Mouse (Mus musculus) embryonic stem cell, embryonic (primary cell): Measurements from ENCODE around the gene Gria2.

Experiments used
- CTCF ChIA-PET, 4 experiments: fragments of 300-600 bp in 2 of 4; fragments of 350-600 bp in 2 of 4; sonication (Branson Sonifier 250); formaldehyde crosslinking; loops; one replicate each; lab custom pipeline; 2022; ENCODE audit warnings: inconsistent platforms in 2 of 4; lab: Charles Lee
- POLR2A ChIA-PET, 4 experiments: fragments of 300-600 bp in 2 of 4; fragments of 350-600 bp in 2 of 4; sonication (Branson Sonifier 250); formaldehyde crosslinking; loops; one replicate each; lab custom pipeline; 2022; ENCODE audit warnings: antibody characterized with exemption in 4 of 4, inconsistent platforms in 1 of 4; lab: Charles Lee

The Gria2 gene

DNA sequence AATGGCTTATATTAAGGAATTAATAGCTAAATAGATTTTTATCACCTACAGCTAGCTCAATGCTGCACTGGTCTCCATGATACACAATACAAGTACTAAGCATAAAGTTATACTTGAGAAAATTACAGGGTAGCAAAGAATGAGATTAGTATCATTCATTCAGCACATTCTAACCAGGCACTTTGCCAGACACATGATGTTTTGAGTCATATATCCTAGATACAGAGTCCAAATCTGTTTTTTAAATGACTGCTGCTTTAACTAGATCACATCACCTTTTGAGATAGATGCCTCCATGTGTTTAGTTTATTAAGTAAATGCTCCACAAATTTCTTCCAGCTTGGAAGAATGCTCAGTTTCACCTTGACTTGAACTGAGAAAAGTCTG is 21.5 kb downstream of the Gria2 start:
- ChIA-PET CTCF (no interaction called here), POLR2A (no interaction called here)

DNA sequence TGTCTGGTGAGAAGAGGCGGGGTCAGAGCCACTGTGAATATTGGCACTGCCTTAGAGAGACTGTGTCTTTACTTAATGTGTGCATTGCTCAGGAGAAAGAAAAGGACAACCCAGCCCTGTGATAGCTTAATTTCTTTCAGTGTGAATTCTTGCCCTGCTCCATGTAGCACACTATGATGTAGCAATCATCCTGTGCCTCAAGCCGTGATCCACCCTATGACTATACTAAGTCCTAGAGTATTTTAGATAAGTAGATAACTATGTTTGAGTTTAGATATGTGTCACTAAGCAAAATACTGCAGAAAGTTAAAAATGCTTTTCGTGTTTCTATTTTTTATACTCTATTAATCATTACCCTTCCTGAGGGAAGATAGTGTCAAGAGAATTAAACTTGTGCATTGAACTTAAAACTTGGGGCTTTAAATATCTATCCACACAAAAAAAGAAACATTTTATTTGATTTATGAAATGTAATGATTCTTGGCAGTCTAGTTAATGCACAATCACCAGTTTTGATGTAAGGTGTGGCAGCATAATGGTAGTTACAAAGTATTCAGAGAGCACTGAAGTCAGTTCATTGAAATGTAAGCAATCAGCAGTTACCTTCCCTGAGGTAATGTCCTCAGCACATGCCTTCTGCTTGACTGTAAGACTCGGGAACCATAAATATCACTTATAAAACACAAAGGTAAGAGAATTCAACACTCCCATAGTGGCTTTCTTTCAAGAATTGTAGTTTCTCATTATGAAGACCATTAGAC is 22.1 kb downstream of the Gria2 start:
- CTCF ChIA-PET = no interaction called here
- POLR2A ChIA-PET = no interaction called here

GRCm38 (mm10) chr3:80776628-80777027 is 26.0 kb downstream of the Gria2 start:
- CTCF ChIA-PET = no interaction called here
- POLR2A ChIA-PET = no interaction called here

- ChIA-PET POLR2A (no interaction called here), CTCF (interaction anchor here in 2 of 4 experiments (0.5 to 0.6 kb wide), 2 partner anchors 726 to 1417 kb away, joined by 3 to 7 read pairs; no protein-coding TSS in a partner anchor)
Measured at GRCm38 (mm10) chr3:80775971-80776370, 26.7 kb downstream of the Gria2 start.

GRCm38 (mm10) chr3:80774005-80774764 is 28.4 kb downstream of the Gria2 start:
- POLR2A ChIA-PET = no interaction called here

GRCm38 (mm10) chr3:80773232-80773631 is 29.4 kb downstream of the Gria2 start:
- ChIA-PET POLR2A (no interaction called here), CTCF (no interaction called here)

More at GRCm38 (mm10) chr3:80774005-80774764, 28.4 kb downstream of the Gria2 start:
- CTCF ChIA-PET = no interaction called here

- CTCF ChIA-PET = no interaction called here
Measured at GRCm38 (mm10) chr3:80769506-80770235, 33.0 kb downstream of the Gria2 start.

DNA sequence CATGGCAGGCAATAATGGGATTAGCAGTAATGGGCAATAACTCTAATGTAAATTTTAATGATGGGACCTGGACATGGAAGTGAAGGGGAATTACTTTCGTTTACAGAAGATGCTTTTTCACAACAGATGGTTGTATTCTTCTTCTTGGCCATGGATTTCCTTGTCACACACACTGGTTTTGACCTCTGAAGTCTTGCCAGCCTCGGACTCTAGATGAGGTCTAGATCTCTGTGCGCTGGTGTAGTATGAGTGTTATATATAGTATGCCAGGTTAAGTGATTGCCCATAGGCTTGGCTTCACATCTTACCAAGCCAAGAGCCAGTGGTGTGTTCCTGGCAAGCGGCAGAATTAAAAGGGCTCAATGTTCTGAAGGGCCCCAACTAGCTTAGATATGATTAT is 43.7 kb downstream of the Gria2 start:
- CTCF ChIA-PET = no interaction called here
- POLR2A ChIA-PET = no interaction called here

More at GRCm38 (mm10) chr3:80769506-80770235, 33.0 kb downstream of the Gria2 start:
- POLR2A ChIA-PET = no interaction called here

DNA sequence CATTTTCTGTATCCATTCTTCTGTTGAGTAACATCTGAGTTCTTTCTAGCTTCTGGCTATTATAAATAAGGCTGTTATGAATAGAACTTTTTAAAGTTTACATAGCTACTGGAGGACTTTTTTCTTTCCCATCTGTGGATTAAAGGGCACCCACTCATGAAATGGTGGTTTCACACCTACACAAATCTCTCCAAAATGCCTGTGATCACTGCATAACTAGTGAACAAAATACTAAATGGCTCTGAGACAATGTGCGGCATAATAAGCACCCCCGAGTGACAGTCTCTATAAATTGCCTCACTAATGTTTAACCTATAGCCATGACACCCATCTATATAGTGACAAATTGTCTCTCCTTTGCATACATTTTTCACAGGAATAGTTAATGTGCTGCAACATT is 44.3 kb downstream of the Gria2 start:
- ChIA-PET CTCF (no interaction called here), POLR2A (interaction anchor here in 1 of 4 experiments (0.6 kb wide), 1 partner anchor 910 kb away, joined by 3 read pairs; no protein-coding TSS in a partner anchor)

DNA sequence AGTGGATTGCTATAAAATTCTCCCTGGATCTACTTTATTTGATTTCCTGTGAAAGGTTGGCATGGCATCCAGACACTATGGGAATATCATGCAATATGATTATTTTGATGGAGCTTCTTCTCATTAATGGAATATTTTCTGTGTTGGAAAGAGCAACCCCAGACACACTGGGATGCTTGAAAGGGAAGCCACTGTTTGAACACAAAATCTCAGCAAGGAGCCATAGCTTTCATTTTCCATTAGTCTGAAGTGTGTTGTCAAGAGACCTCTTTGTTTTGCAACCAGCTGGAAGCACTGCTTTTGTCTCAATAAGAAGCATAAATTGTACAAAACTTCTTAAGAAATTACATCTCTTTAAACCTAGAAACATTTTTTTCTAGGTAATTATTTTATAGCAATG is 51.8 kb downstream of the Gria2 start:
- POLR2A ChIA-PET = interaction anchor here in 1 of 4 experiments (1.5 kb wide), 1 partner anchor 9 kb away, joined by 4 read pairs; no protein-coding TSS in a partner anchor
- CTCF ChIA-PET = interaction anchor here in 1 of 4 experiments (0.6 kb wide), 1 partner anchor 190 kb away, joined by 7 read pairs; no protein-coding TSS in a partner anchor

GRCm38 (mm10) chr3:80725205-80725604 is 77.4 kb downstream of the Gria2 start:
- CTCF ChIA-PET = no interaction called here

GRCm38 (mm10) chr3:80713123-80713522 is 89.5 kb downstream of the Gria2 start:
- ChIA-PET CTCF (no interaction called here), POLR2A (interaction anchor here in 1 of 4 experiments (0.7 kb wide), 1 partner anchor 239 kb away, joined by 3 read pairs; no protein-coding TSS in a partner anchor)

More at GRCm38 (mm10) chr3:80725205-80725604, 77.4 kb downstream of the Gria2 start:
- POLR2A ChIA-PET = no interaction called here

GRCm38 (mm10) chr3:80708992-80709391 is 93.6 kb downstream of the Gria2 start:
- POLR2A ChIA-PET = no interaction called here
- CTCF ChIA-PET = no interaction called here

- ChIA-PET POLR2A (no interaction called here), CTCF (no interaction called here)
Measured at GRCm38 (mm10) chr3:80702173-80702572, 100.5 kb downstream of the Gria2 start.

DNA sequence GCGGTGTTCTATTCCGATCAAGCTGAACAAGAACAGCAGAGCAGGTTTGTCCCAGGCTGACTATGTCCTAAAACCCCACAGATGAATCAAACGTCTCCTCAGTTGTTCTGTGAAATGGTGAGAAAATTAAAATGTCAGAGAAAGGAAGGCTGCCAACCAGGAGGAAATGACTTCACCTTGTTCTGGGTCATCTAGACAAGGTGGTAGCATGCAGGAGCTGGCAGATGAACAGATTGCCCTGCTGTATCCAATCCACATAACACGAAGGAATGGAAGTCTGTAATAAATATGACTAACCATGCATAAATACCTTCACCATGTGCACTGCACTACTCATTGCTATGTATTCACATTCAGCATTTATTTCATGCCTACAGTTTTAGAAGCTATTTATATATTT is 105.1 kb downstream of the Gria2 start:
- CTCF ChIA-PET = no interaction called here
- POLR2A ChIA-PET = no interaction called here

GRCm38 (mm10) chr3:80694965-80695364 is 107.7 kb downstream of the Gria2 start:
- ChIA-PET POLR2A (no interaction called here), CTCF (no interaction called here)

- CTCF ChIA-PET = interaction anchor here in 1 of 4 experiments (0.6 kb wide), 1 partner anchor 59 kb away, joined by 13 read pairs; no protein-coding TSS in a partner anchor
- POLR2A ChIA-PET = no interaction called here
Measured at GRCm38 (mm10) chr3:80665105-80665504, 137.5 kb downstream of the Gria2 start.

GRCm38 (mm10) chr3:80663293-80663692 is 139.3 kb downstream of the Gria2 start:
- ChIA-PET CTCF (no interaction called here), POLR2A (no interaction called here)

GRCm38 (mm10) chr3:80661838-80662237 is 140.8 kb downstream of the Gria2 start:
- CTCF ChIA-PET = no interaction called here
- POLR2A ChIA-PET = interaction anchor here in 1 of 4 experiments (0.6 kb wide), 1 partner anchor 535 kb away, joined by 3 read pairs; no protein-coding TSS in a partner anchor
